In genomic region chr7:29123531-29124358, GRCm38 (mm10) we compare ENCODE assay signal across 13 mouse cellular contexts. TPM values are rescaled to one million over a fixed set of nuclear protein-coding genes. Genes with fewer than 3 reads are reported as not detected.
DNase-seq lines count a peak whose midpoint lies in the region; ATAC-seq and TF ChIP-seq lines count a peak whose summit lies in the region.
"Had no signal": no experiment of that assay in that cellular context is flagged by ENCODE, and none has a peak within 500 bp of the region (broad histone marks: within the 10 kb centered on the region; RNA-seq: fewer than 3 reads in every experiment).

No protein-coding gene starts in this region.

- no peak for TF ChIP-seq CTCF in MEL (IDR thresholded peaks at IDR 0.05 in 2 of 3, conservative IDR thresholded peaks at IDR 0.05 in 1 of 3; ENCODE audit: control insufficient read depth in 1 of 3, insufficient read depth in 1 of 3, low read depth in 2 of 3, low read length in 3 of 3, poor library complexity in 1 of 3, severe bottlenecking in 1 of 3)

- peak; percentile 40; the same call in 1 of the 2 replicates for ATAC-seq in kidney, embryonic 14.5 days (ENCODE audit: low FRiP score, low TSS enrichment)
- ATAC-seq in megakaryocyte progenitor cell, adult 5-6 weeks (replicated peaks; ENCODE audit: poor library complexity), result peak; percentile 12; the same call in 1 of the 2 replicates
- ATAC-seq: inflammation-experienced regulatory T-cells, adult 6 months had no signal

- H3K4me3 ChIP-seq in kidney, embryonic 14.5 days (ENCODE audit: low read length), result no peak overlapping the region
- no peak overlapping the region for H3K4me3 ChIP-seq in MEL (ENCODE audit: control insufficient read depth in 1 of 2, insufficient read depth in 1 of 2, low read depth in 2 of 2, low read length in 2 of 2)

- no peaks in the 10 kb centered on the region for H3K79me2 ChIP-seq in MEL (ENCODE audit: control insufficient read depth, insufficient read depth, low read length, poor library complexity)

- H3K9me3 ChIP-seq in kidney, embryonic 14.5 days (ENCODE audit: control insufficient read depth, low read length), result no peaks in the 10 kb centered on the region
- H3K9me3 ChIP-seq in MEL (replicated peaks; ENCODE audit: insufficient read depth, low read length), result no peaks in the 10 kb centered on the region
- H3K9me3 ChIP-seq: G1E had no signal

- peaks cover 18% of the 10 kb centered on the region; the same call in 1 of the 2 replicates for H3K4me1 ChIP-seq in kidney, embryonic 14.5 days (ENCODE audit: control insufficient read depth, insufficient read depth, low read length)
- H3K4me1 ChIP-seq in MEL (ENCODE audit: control insufficient read depth in 1 of 2, insufficient read depth in 2 of 2, low read length in 2 of 2), result peaks cover 0 to 6% of the 10 kb centered on the region in 2 experiments; a peak in 1 of 4 replicates

- H3K4me2 ChIP-seq in kidney, embryonic 14.5 days (replicated peaks; ENCODE audit: low read depth, low read length), result no peak overlapping the region

- no peaks in the 10 kb centered on the region for H3K36me3 ChIP-seq in kidney, embryonic 14.5 days (ENCODE audit: control insufficient read depth, insufficient read depth, low read length)
- H3K36me3 ChIP-seq in MEL (ENCODE audit: control insufficient read depth in 1 of 2, insufficient read depth in 2 of 2, low read length in 2 of 2), result no peaks in the 10 kb centered on the region; a peak in 1 of 4 replicates
- H3K36me3 ChIP-seq: G1E had no signal

- DNase-seq in kidney, postnatal 36 days, result no peak
- no peak for DNase-seq in MEL (ENCODE audit: low read depth, low spot score)
- DNase-seq in gastrocnemius, postnatal 25 days, result peak; percentile 88
- DNase-seq in thymus, postnatal 0 days (ENCODE audit: low spot score), result no peak
- no peak for DNase-seq in thymus, postnatal 36 days
- DNase-seq in left cerebral cortex, adult 18-20 months (ENCODE audit: low spot score in 2 of 2), result no peak
- DNase-seq: adrenal gland, adult 2 months; thymus, postnatal 25 days had no signal

- no peaks in the 10 kb centered on the region for H3K27me3 ChIP-seq in kidney, embryonic 14.5 days (ENCODE audit: control insufficient read depth, insufficient read depth, low read length)
- H3K27me3 ChIP-seq in MEL (ENCODE audit: control insufficient read depth in 1 of 2, insufficient read depth in 2 of 2, low read length in 2 of 2), result no peaks in the 10 kb centered on the region; a peak in 1 of 4 replicates

- no peak overlapping the region for H3K27ac ChIP-seq in kidney, embryonic 14.5 days (ENCODE audit: low read depth, low read length)
- H3K27ac ChIP-seq in MEL (ENCODE audit: control insufficient read depth, low read depth, low read length), result no peak overlapping the region
- H3K27ac ChIP-seq: macrophage had no signal

- no peak for TF ChIP-seq POLR2A in MEL (IDR thresholded peaks at IDR 0.05; ENCODE audit: control insufficient read depth in 1 of 2, insufficient read depth in 1 of 2, low read depth in 1 of 2, low read length in 2 of 2, poor library complexity in 1 of 2)

- no peak for TF ChIP-seq RAD21 in MEL (IDR thresholded peaks at IDR 0.05; ENCODE audit: low read depth, low read length)

- no peak for TF ChIP-seq EP300 in MEL (IDR thresholded peaks at IDR 0.05; ENCODE audit: low read depth in 1 of 2, low read length in 2 of 2)

- WGBS in kidney, embryonic 14.5 days, result 32% methylated on average over 5 of the region's 5 CpGs

- no peak overlapping the region for H3K9ac ChIP-seq in kidney, embryonic 14.5 days (ENCODE audit: low read depth, low read length)
- no peak overlapping the region for H3K9ac ChIP-seq in MEL (ENCODE audit: control insufficient read depth, low read depth, low read length, poor library complexity, severe bottlenecking)

TF ChIP-seq in MEL, 35 proteins besides CTCF, POLR2A, EP300 and RAD21:
- TF ChIP-seq MAFK (IDR thresholded peaks at IDR 0.05; ENCODE audit: borderline replicate concordance, low read depth, low read length) (peak; percentile 53; the same call in 1 of the 2 replicates), POLR2AphosphoS2 (IDR thresholded peaks at IDR 0.05; ENCODE audit: low read length) (no peak)

RNA-seq across cellular contexts. Expression of gene Ryr1, which starts 1.2 kb away (rescaled TPM):
- polyA plus RNA-seq in kidney, embryonic 14.5 days (2014; fragmentation: Nextera tagmentation; extraction: Ambion mirVana), result 1.1 TPM in 2 replicates
- 0.16 and 0.27 TPM in 2 replicates for total RNA-seq in MEL (2012; rRNA removed)
- under 1 TPM in 1 of 2 experiments, not detected in 1; 0.54 TPM for polyA plus RNA-seq in MEL (2012; ENCODE audit: insufficient read depth in 1 of 2, insufficient read length in 2 of 2, low read depth in 1 of 2, low replicate concordance in 2 of 2, missing spikeins in 1 of 2)
- 1,000 to 10,000 TPM; 1,331 to 1,686 TPM for total RNA-seq in gastrocnemius, postnatal 25 days (2021)
- total RNA-seq in megakaryocyte progenitor cell, adult 5-6 weeks (2015), result 0.24 and 1.1 TPM in 2 replicates
- 0.12 and 0.44 TPM in 2 replicates for total RNA-seq in megakaryocyte progenitor cell, adult 5-6 weeks (2017)
- 0.16 and 0.19 TPM in 2 replicates for polyA plus RNA-seq in thymus, postnatal 0 days (2015; fragmentation: Nextera tagmentation; extraction: Ambion mirVana)
- total RNA-seq in left cerebral cortex, adult 18-20 months (2021), result 1 to 10 TPM; 6.5 to 8.9 TPM
- polyA plus RNA-seq: adrenal gland, adult 2 months had no signal

RNA-seq across cellular contexts. Expression of gene Rasgrp4, which starts 10.9 kb away (rescaled TPM):
- polyA plus RNA-seq in kidney, embryonic 14.5 days (2014; fragmentation: Nextera tagmentation; extraction: Ambion mirVana), result 0.68 and 1.1 TPM in 2 replicates
- 0.46 and 0.56 TPM in 2 replicates for total RNA-seq in MEL (2012; rRNA removed)
- 1 to 10 TPM in 1 of 2 experiments, not detected in 1; 1.9 TPM for polyA plus RNA-seq in MEL (2012; ENCODE audit: insufficient read depth in 1 of 2, insufficient read length in 2 of 2, low read depth in 1 of 2, low replicate concordance in 2 of 2, missing spikeins in 1 of 2)
- total RNA-seq in gastrocnemius, postnatal 25 days (2021), result under 1 TPM; 0.69 to 0.72 TPM
- total RNA-seq in megakaryocyte progenitor cell, adult 5-6 weeks (2015), result 1.8 and 3.3 TPM in 2 replicates
- total RNA-seq in megakaryocyte progenitor cell, adult 5-6 weeks (2017), result 1.5 and 7.2 TPM in 2 replicates
- polyA plus RNA-seq in thymus, postnatal 0 days (2015; fragmentation: Nextera tagmentation; extraction: Ambion mirVana), result 2.2 and 3.4 TPM in 2 replicates
- total RNA-seq in left cerebral cortex, adult 18-20 months (2021), result 1 to 10 TPM; 1.4 TPM

RNA-seq across cellular contexts. Expression of gene Fam98c, which starts 32.3 kb away (rescaled TPM):
- polyA plus RNA-seq in kidney, embryonic 14.5 days (2014; fragmentation: Nextera tagmentation; extraction: Ambion mirVana), result 12.2 and 13.9 TPM in 2 replicates
- 11.2 and 14.3 TPM in 2 replicates for total RNA-seq in MEL (2012; rRNA removed)
- polyA plus RNA-seq in MEL (2012; ENCODE audit: insufficient read depth in 1 of 2, insufficient read length in 2 of 2, low read depth in 1 of 2, low replicate concordance in 2 of 2, missing spikeins in 1 of 2), result 10 to 100 TPM in 1 of 2 experiments, not detected in 1; 32.0 TPM
- total RNA-seq in gastrocnemius, postnatal 25 days (2021), result 10 to 100 TPM; 11.0 to 12.9 TPM
- total RNA-seq in megakaryocyte progenitor cell, adult 5-6 weeks (2015), result 19.4 and 24.1 TPM in 2 replicates
- 22.6 and 23.4 TPM in 2 replicates for total RNA-seq in megakaryocyte progenitor cell, adult 5-6 weeks (2017)
- polyA plus RNA-seq in thymus, postnatal 0 days (2015; fragmentation: Nextera tagmentation; extraction: Ambion mirVana), result 49.7 and 54.4 TPM in 2 replicates
- 10 to 100 TPM; 33.8 to 40.2 TPM for total RNA-seq in left cerebral cortex, adult 18-20 months (2021)

RNA-seq across cellular contexts. Expression of gene Ggn, which starts 46.3 kb away (rescaled TPM):
- 0.47 and 0.91 TPM in 2 replicates for polyA plus RNA-seq in kidney, embryonic 14.5 days (2014; fragmentation: Nextera tagmentation; extraction: Ambion mirVana)
- total RNA-seq in MEL (2012; rRNA removed), result 0.07 and 0.19 TPM in 2 replicates
- 1 to 10 TPM in 1 of 2 experiments, not detected in 1; 1.0 TPM for polyA plus RNA-seq in MEL (2012; ENCODE audit: insufficient read depth in 1 of 2, insufficient read length in 2 of 2, low read depth in 1 of 2, low replicate concordance in 2 of 2, missing spikeins in 1 of 2)
- total RNA-seq in gastrocnemius, postnatal 25 days (2021), result under 1 TPM; 0.15 to 0.32 TPM
- total RNA-seq in megakaryocyte progenitor cell, adult 5-6 weeks (2015), result 0.76 and 1.2 TPM in 2 replicates
- total RNA-seq in megakaryocyte progenitor cell, adult 5-6 weeks (2017), result 0.17 and 0.47 TPM in 2 replicates
- 0.17 and 0.20 TPM in 2 replicates for polyA plus RNA-seq in thymus, postnatal 0 days (2015; fragmentation: Nextera tagmentation; extraction: Ambion mirVana)
- 1 to 10 TPM; 1.6 to 1.9 TPM for total RNA-seq in left cerebral cortex, adult 18-20 months (2021)
- polyA plus RNA-seq: inflammation-experienced regulatory T-cells, adult 6 months had no signal

RNA-seq across cellular contexts. Expression of gene Spred3, which starts 46.5 kb away (rescaled TPM):
- polyA plus RNA-seq in kidney, embryonic 14.5 days (2014; fragmentation: Nextera tagmentation; extraction: Ambion mirVana), result 6.0 and 6.4 TPM in 2 replicates
- 0.42 and 0.62 TPM in 2 replicates for total RNA-seq in MEL (2012; rRNA removed)
- polyA plus RNA-seq in MEL (2012; ENCODE audit: insufficient read depth in 1 of 2, insufficient read length in 2 of 2, low read depth in 1 of 2, low replicate concordance in 2 of 2, missing spikeins in 1 of 2), result 1 to 10 TPM in 1 of 2 experiments, not detected in 1; 3.9 TPM
- under 1 TPM; 0.77 to 0.86 TPM for total RNA-seq in gastrocnemius, postnatal 25 days (2021)
- 0.56 and 2.3 TPM in 2 replicates for total RNA-seq in megakaryocyte progenitor cell, adult 5-6 weeks (2015)
- total RNA-seq in megakaryocyte progenitor cell, adult 5-6 weeks (2017), result 0.91 and 2.4 TPM in 2 replicates
- polyA plus RNA-seq in thymus, postnatal 0 days (2015; fragmentation: Nextera tagmentation; extraction: Ambion mirVana), result 0.23 and 1.4 TPM in 2 replicates
- 10 to 100 TPM; 50.2 to 53.6 TPM for total RNA-seq in left cerebral cortex, adult 18-20 months (2021)

Comparison
In these comparisons a context has a peak if more than half of its experiments do, and no peak if none do; other contexts are left out.
1. RNA of gene Ryr1, which starts 1.2 kb away (total RNA-seq): 1,331 to 1,686 TPM in gastrocnemius, postnatal 25 days; 6.5 to 8.9 TPM in left cerebral cortex, adult 18-20 months, 0.12 to 1.1 TPM in megakaryocyte progenitor cell, adult 5-6 weeks and 0.16 to 0.27 TPM in MEL; every median in the first group is over 100 times any median in the second.